Mouse (Mus musculus) midbrain, embryonic 14.5 days (tissue): Measurements from ENCODE around the gene Irs4. TPM values are rescaled to one million over a fixed set of nuclear protein-coding genes. Genes with fewer than 3 reads are reported as not detected.
A peak's percentile ranks its signal among the peaks of the same experiment; 100 is the strongest.

ENCODE experiments used
- ATAC-seq: fragments of 200-750 bp; cut with Nextera tagmentation; 2 replicates; pipeline ENCODE4 v1.8.0; 2017; ENCODE audit warnings: moderate number of reproducible peaks, moderate library complexity; ENCODE audit not compliant: low FRiP score, low TSS enrichment
- DNase-seq: peaks from one replicate; pipeline ENCODE4 v3.0.0-alpha.2; 2015
- H3K27ac ChIP-seq: fragments of 300-500 bp; sonication (generic); replicated peaks from 2 replicates; pipeline ENCODE4 v1.5.1; 2014; ENCODE audit warnings: mild to moderate bottlenecking, low read depth, low read length, moderate library complexity
- H3K27me3 ChIP-seq: fragments of 300-500 bp; sonication (generic); 2 replicates; pipeline ENCODE4 v1.6.1; 2014; ENCODE audit warnings: low read length, control low read depth, mixed read lengths; ENCODE audit not compliant: control insufficient read depth, insufficient read depth
- H3K36me3 ChIP-seq: fragments of 300-500 bp; sonication (generic); 2 replicates; pipeline ENCODE4 v1.6.1; 2014; ENCODE audit warnings: low read length, control low read depth; ENCODE audit not compliant: control insufficient read depth, insufficient read depth
- H3K4me1 ChIP-seq: fragments of 300-500 bp; sonication (generic); 2 replicates; pipeline ENCODE4 v1.6.1; 2014; ENCODE audit warnings: mild to moderate bottlenecking, antibody characterized with exemption, low read length, control low read depth; ENCODE audit not compliant: control insufficient read depth, insufficient read depth
- H3K4me2 ChIP-seq: fragments of 300-500 bp; sonication (generic); 2 replicates; pipeline ENCODE4 v1.6.1; 2014; ENCODE audit warnings: mild to moderate bottlenecking, low read length, moderate library complexity
- H3K4me3 ChIP-seq: fragments of 300-500 bp; sonication (generic); replicated peaks from 2 replicates; pipeline ENCODE4 v1.5.1; 2014; ENCODE audit warnings: low read depth, low read length
- H3K9ac ChIP-seq: fragments of 300-500 bp; sonication (generic); replicated peaks from 2 replicates; pipeline ENCODE4 v1.6.1; 2014; ENCODE audit warnings: mild to moderate bottlenecking, low read length, moderate library complexity
- H3K9me3 ChIP-seq: fragments of 300-500 bp; sonication (generic); 2 replicates; pipeline ENCODE4 v1.6.1; 2016; ENCODE audit warnings: low read length, control low read depth, mixed read lengths; ENCODE audit not compliant: control insufficient read depth
- WGBS: fragments of 180-500 bp; shearing (Covaris S2); extraction: QIAGEN DNeasy Blood & Tissue Kit; methylation state at CpG from one replicate; pipeline ENCODE4 v1.1.7; 2014; 5-methylcytosine and 5-hydroxymethylcytosine counted together
- polyA plus RNA-seq: library from polyadenylated mRNA; unstranded; fragments of >200 nt; fragmentation: Nextera tagmentation; extraction: Ambion mirVana; gene quantifications from 2 replicates; pipeline ENCODE4 v1.2.1, GENCODE M21; 2014

The Irs4 gene
- polyA plus RNA-seq, result 2.4 and 2.9 TPM in 2 replicates

DNA sequence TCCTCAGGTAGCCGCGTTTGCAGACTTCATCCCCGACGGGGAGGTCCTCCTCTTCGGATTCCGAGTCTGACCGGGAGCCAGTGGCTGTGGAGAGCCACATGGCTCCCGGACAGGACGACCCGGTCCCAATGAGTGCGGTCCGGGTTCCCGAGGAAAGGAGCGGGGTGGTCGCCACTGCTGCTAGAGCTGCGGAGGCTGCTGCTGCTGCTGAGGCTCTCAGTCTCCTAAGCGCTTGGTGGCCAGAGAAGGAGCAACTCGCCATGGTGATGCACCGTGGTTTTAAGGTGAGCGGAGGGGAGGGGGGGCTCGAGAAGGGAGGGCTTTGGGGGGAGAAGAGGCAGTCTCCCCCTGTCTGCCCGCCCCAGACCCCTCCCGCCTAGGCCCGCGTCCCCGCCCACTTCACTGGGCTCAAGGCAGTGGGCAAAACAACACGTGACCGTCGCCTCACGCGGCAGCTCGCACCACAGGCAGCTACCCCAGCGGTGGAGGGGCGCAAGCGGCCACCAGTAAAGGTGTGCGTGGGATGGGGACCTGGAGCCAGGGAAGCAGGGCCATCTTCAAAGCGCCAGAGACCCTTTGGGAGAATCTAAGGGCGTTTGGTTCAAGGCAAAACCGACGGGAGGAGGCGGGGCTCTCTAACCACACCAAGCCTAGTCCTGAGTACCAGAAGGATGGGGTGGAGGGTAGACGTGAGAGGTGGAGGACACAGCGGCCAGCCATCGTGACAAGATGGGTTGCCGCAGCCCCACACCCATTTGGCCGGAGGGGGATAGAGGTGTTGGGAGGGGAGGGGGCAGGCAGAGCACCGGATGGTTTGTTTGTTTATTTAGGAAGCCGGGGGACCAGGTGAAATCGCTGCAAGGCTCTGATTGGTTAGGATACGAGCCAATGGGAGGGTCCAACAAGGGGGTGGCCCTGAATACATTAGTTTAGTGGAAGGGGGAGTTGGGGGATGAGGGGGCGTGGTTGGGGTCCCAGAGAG lies at the start of gene Irs4:
Gene Irs4, minus strand, starts transcription at position 327 of the 982 bp plus-strand sequence.
- H3K27ac ChIP-seq, result no peak within 1 kb of the TSS
- H3K4me1 ChIP-seq, result peaks cover 6% of the 10 kb centered on the region; the same call in 1 of the 2 replicates
- DNase-seq, result peak; percentile 61
- WGBS, result 26% methylated on average over 50 of the region's 51 CpGs
- no peaks in the 10 kb centered on the region for H3K36me3 ChIP-seq
- H3K9me3 ChIP-seq, result no peaks in the 10 kb centered on the region
- peak within 1 kb of the TSS; percentile 29; the same call in 1 of the 2 replicates for H3K9ac ChIP-seq
- peak within 1 kb of the TSS; percentile 63 for H3K4me2 ChIP-seq
- H3K27me3 ChIP-seq, result peaks cover 53% of the 10 kb centered on the region
- ATAC-seq, result peak; percentile 81
- peak within 1 kb of the TSS; percentile 41 for H3K4me3 ChIP-seq

GRCm38 (mm10) chrX:141750360-141750759 lies 25.3 kb upstream of the Irs4 start:
- Histone ChIP-seq H3K9me3 (no peaks in the 10 kb centered on the region), H3K27me3 (no peaks in the 10 kb centered on the region), H3K4me1 (no peaks in the 10 kb centered on the region), H3K4me2 (no peak overlapping the region), H3K4me3 (no peak overlapping the region), H3K9ac (no peak overlapping the region), H3K36me3 (no peaks in the 10 kb centered on the region), H3K27ac (no peak overlapping the region)
- DNase-seq, result no peak
- WGBS, result 72% methylated on average over 2 of the region's 2 CpGs
- no peak for ATAC-seq

- Histone ChIP-seq H3K4me3 (no peak overlapping the region), H3K27ac (no peak overlapping the region), H3K27me3 (peaks cover 12% of the 10 kb centered on the region; the same call in 1 of the 2 replicates), H3K9me3 (no peaks in the 10 kb centered on the region), H3K4me2 (no peak overlapping the region), H3K9ac (no peak overlapping the region), H3K36me3 (no peaks in the 10 kb centered on the region), H3K4me1 (no peaks in the 10 kb centered on the region)
- 67% methylated on average over 5 of the region's 5 CpGs for WGBS
- ATAC-seq (no peak), DNase-seq (no peak)
Measured at GRCm38 (mm10) chrX:141729570-141729969, 4.5 kb upstream of the Irs4 start.

DNA sequence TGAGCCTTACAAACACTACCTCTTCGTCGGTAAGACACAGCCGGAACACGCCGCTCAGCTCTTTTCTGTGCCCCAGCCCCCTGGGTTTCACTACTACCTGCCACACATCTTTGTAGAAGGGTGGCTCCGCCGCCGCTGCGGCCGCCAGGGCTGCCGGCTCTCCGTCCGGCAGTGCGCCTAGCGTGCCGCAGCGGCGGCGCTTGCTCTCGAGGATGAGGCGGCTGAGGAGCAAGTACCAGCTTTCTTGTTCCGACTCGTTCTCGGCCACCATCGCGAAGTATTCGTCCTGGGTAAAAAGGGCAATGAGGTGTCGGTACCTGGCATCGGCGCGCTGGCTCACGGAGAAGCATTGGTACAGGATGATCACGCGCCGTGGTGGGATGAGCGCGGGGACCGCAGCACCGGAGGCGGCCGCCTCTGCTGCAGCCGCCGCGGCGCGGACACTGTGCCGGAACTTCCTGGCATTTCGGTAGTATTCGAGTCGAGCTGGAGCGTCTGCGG lies 622 bp downstream of the Irs4 start:
- H3K9ac ChIP-seq, result no peak overlapping the region
- DNase-seq (peak; percentile 58), ATAC-seq (peak; percentile 49)
- peak overlapping the region; percentile 63 for H3K4me2 ChIP-seq
- H3K27ac ChIP-seq, result no peak overlapping the region
- H3K4me3 ChIP-seq, result peak overlapping the region; percentile 41
- H3K4me1 ChIP-seq, result peaks cover 6% of the 10 kb centered on the region; the same call in 1 of the 2 replicates
- H3K27me3 ChIP-seq, result peaks cover 53% of the 10 kb centered on the region
- H3K36me3 ChIP-seq, result no peaks in the 10 kb centered on the region
- WGBS, result 26% methylated on average over 52 of the region's 52 CpGs
- no peaks in the 10 kb centered on the region for H3K9me3 ChIP-seq

- H3K4me1 ChIP-seq, result peaks cover 6% of the 10 kb centered on the region; the same call in 1 of the 2 replicates
- no peak overlapping the region for H3K9ac ChIP-seq
- WGBS, result 21% methylated on average over 16 of the region's 16 CpGs
- H3K4me2 ChIP-seq, result peak overlapping the region; percentile 63
- no peaks in the 10 kb centered on the region for H3K9me3 ChIP-seq
- ATAC-seq (no peak), DNase-seq (peak; percentile 47)
- H3K36me3 ChIP-seq, result no peaks in the 10 kb centered on the region
- peak overlapping the region; percentile 41 for H3K4me3 ChIP-seq
- H3K27ac ChIP-seq, result no peak overlapping the region
- H3K27me3 ChIP-seq, result peaks cover 53% of the 10 kb centered on the region
Measured at GRCm38 (mm10) chrX:141723936-141724335, 1.1 kb downstream of the Irs4 start.

DNA sequence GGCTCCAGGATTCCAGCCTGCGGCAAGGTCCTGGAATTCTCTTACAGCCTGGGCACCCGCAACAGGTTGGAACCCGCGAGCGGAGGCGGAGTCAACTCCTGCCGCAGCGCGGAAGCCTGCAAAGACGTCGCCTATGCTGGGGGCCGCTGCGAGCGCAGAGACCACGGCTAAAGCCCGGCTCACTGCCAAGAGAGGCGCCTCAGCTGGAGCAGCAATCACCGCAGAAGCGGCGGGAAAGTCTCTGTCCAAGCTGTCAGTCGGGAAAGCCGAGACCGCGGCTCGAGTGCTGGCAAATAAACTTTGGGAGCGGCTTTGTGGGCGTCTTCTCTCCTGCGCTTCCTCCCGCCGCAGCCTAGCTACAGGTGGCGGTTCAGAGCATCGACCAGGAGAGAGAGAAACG lies 3.3 kb downstream of the Irs4 start:
- Histone ChIP-seq H3K4me1 (peaks cover 6% of the 10 kb centered on the region; the same call in 1 of the 2 replicates), H3K27me3 (peaks cover 54% of the 10 kb centered on the region), H3K36me3 (no peaks in the 10 kb centered on the region), H3K4me3 (peak overlapping the region; percentile 31), H3K9ac (no peak overlapping the region), H3K9me3 (no peaks in the 10 kb centered on the region), H3K4me2 (peak overlapping the region; percentile 63), H3K27ac (no peak overlapping the region)
- DNase-seq (peak; percentile 68), ATAC-seq (no peak)
- WGBS, result 21% methylated on average over 33 of the region's 33 CpGs

Other genes starting within 250 kb of the Irs4 start
- 3.6 and 12.4 TPM in 2 replicates for gene Col4a5, start 249.9 kb downstream of the Irs4 start, polyA plus RNA-seq
- gene Gm15294, start 150.0 kb upstream of the Irs4 start, polyA plus RNA-seq, result not detected in 2 replicates